Mouse (Mus musculus): ENCODE data around the gene Wsb1. TPM values are rescaled to one million over a fixed set of nuclear protein-coding genes. Genes with fewer than 3 reads are reported as not detected.

The Wsb1 gene
- total RNA-seq, 2 experiments from 2014 or later = 6.7 to 6.9 TPM

Other genes starting within 250 kb of the Wsb1 start
- gene Ksr1, start 108.3 kb downstream of the Wsb1 start, total RNA-seq (2021) = 10 to 100 TPM; 72.2 to 74.8 TPM
- gene Gm9964, start 42.2 kb upstream of the Wsb1 start, total RNA-seq (2021) = not detected
- gene Nf1, start 85.0 kb upstream of the Wsb1 start, total RNA-seq (2021) = 10 to 100 TPM; 16.4 to 17.1 TPM
- gene Omg, start 249.4 kb upstream of the Wsb1 start, total RNA-seq (2021) = not detected